Mouse (Mus musculus) gastrocnemius, postnatal 10 days (tissue): ENCODE measurements at regions not wholly inside any gene's neighbourhood (a gene's known extent, or its start where the extent isn't known, plus 50 kb on each side); places are given as distances from the start of the nearest gene placed in this dataset.

Source experiments
- DNase-seq: peaks from one replicate; pipeline ENCODE4 v3.0.0; 2021; ENCODE audit warnings: mixed read lengths

DNA sequence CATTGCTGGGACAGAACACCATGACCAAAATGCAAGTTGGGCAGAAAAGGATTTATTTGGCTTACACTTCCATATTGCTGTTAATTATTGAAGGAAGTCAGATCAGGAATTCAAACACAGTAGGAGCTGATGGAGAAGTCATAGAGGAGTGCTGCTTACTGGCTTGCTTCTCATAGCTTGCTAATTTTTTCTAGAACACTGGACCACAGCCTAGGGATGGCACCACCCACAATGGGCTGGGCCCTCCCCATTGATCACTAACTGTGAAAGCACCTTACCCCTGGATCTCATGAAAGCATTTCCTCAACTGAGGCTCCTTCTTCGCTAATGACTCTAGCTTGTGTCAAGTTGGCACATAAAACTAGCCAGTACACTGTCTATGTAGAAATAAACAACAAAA lies 381.3 kb downstream of the Nup35 start:
- no peak for DNase-seq

DNA sequence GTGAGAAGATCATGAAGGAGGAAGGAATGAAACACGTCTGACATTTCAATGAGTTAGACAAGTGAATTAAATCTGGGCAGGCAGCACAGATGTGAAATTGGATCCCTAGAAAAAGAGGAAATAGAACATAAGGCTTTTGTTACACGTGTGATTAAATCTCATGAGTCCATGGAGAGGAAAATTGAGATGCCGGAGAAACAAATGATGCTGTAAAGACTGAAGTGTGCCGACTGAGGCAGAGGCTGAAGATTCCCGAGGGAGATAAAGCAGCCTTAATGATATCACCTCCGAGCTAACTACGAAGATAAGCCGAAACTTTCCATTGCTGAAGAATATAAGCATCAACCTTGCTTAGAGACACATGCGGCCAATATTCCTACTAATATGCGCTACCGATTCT lies 390.0 kb downstream of the Nup35 start:
- no peak for DNase-seq

DNA sequence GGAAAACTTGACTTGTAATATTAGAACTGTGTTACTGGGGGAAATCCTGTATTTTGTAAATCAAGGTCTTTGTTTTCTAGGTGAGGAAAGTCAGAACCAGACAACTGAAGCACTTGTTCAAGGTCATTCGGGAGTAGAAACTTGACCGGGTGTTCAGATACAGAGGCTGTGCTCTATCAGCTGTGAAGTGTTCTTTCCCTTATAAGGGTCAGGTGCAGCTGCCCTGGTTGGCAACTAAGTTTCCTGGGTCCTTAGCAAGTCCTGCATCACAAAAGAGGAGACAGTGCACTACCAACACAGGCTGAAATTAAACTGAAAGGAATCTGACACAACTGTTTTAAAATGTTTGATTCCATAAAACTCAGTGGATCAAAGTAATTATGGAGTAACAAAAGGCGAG lies 406.6 kb downstream of the Nup35 start:
- DNase-seq: no peak
